Mouse (Mus musculus) kidney, adult 2 months (tissue): ENCODE results near the gene Gm37240. TPM values are rescaled to one million over a fixed set of nuclear protein-coding genes. Genes with fewer than 3 reads are reported as not detected.

Source experiments
- DNase-seq: peaks from one replicate; pipeline ENCODE4 v3.0.0; 2021
- H3K27ac ChIP-seq: fragments of 200-500 bp; 2 replicates; pipeline ENCODE4 v1.5.1; 2012; ENCODE audit warnings: low read depth, low read length, control low read depth, inconsistent platforms; ENCODE audit not compliant: insufficient read depth
- H3K27me3 ChIP-seq: fragments of 200-500 bp; replicated peaks from 2 replicates; pipeline ENCODE4 v1.6.1; 2012; ENCODE audit warnings: mild to moderate bottlenecking, moderate library complexity, low read length, inconsistent platforms; ENCODE audit not compliant: control insufficient read depth, insufficient read depth
- H3K36me3 ChIP-seq: fragments of 200-500 bp; 2 replicates; pipeline ENCODE4 v1.6.1; 2012; ENCODE audit warnings: mild to moderate bottlenecking, moderate library complexity, low read length, inconsistent platforms; ENCODE audit not compliant: control insufficient read depth, insufficient read depth
- H3K4me1 ChIP-seq: fragments of 200-500 bp; 2 replicates; pipeline ENCODE4 v1.6.1; 2011; ENCODE audit warnings: low read length; ENCODE audit not compliant: control insufficient read depth, insufficient read depth
- H3K4me3 ChIP-seq: fragments of 200-500 bp; 2 replicates; pipeline ENCODE4 v1.5.1; 2011; ENCODE audit warnings: mild to moderate bottlenecking, low read depth, low read length, control low read depth; ENCODE audit not compliant: insufficient read depth
- CTCF ChIP-seq: fragments of 200-500 bp; conservative IDR thresholded peaks from 2 replicates; pipeline ENCODE4 v1.5.1; 2011; ENCODE audit warnings: low read depth, mild to moderate bottlenecking, control low read depth, low read length, moderate library complexity, mixed read lengths; ENCODE audit not compliant: insufficient read depth, insufficient read length
- POLR2A ChIP-seq: fragments of 200-500 bp; IDR thresholded peaks from one replicate; pipeline ENCODE4 v1.6.1; 2011; ENCODE audit warnings: low read depth, low read length, control low read depth
- WGBS: fragments of 180-500 bp; shearing (Covaris S2); methylation state at CpG from one replicate; pipeline ENCODE4 v1.1.7; 2018; 5-methylcytosine and 5-hydroxymethylcytosine counted together
- polyA plus RNA-seq: library from polyadenylated mRNA; depleted of rRNA; stranded (reverse); fragments of >200 nt; gene quantifications from 2 replicates; pipeline ENCODE4 v1.2.3, GENCODE M21; 2012

The Gm37240 gene
- polyA plus RNA-seq, 1 experiment, result 5.5 TPM

DNA sequence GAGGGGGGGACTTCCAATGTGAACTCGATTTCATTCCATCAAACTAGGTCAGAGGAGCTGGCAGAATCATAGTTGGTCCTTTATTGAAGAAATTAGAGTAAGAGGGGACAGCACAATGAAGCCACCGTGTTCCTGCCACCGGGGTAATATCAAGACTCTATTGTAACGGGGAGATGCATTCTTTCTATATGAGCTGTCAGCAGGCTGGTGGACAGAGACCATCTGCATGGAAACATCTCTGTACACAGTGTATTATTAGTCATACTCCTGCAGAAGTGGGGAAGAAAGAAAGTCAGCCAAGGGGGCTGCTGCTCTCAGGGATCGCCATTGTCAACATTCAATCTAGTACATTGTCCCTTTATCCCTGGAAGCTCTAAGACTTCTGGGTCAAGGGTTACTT lies 665.3 kb downstream of the Gm37240 start:
- no peak overlapping the region for H3K4me3 ChIP-seq
- H3K27ac ChIP-seq, result no peak overlapping the region
- no peak for DNase-seq
- no peaks in the 10 kb centered on the region for H3K36me3 ChIP-seq
- no peaks in the 10 kb centered on the region for H3K4me1 ChIP-seq
- no peaks in the 10 kb centered on the region for H3K27me3 ChIP-seq
- TF ChIP-seq CTCF, result no peak
- TF ChIP-seq POLR2A, result no peak
- WGBS, result 71% methylated on average over 5 of the region's 5 CpGs

DNA sequence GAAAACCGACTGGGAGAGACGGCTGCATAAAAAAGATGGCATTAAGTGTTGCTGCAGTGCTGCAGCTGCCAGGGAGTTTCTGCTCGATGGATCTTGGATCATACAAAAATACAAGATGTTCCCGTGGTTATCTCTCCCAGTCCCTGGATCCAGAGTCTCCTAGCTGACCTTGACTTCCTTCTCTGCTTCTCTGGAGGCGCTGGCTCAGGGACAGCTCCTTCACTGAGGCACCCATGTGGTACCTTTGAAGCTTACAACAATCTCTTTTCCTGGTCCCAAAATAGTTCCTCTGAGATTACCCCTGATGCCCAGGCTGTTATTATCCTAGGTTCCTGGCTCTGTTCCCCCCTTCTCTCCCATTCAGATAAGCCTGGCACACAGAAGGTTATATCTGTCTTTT lies 672.4 kb downstream of the Gm37240 start:
- Histone ChIP-seq H3K4me3 (no peak overlapping the region), H3K4me1 (no peaks in the 10 kb centered on the region), H3K36me3 (no peaks in the 10 kb centered on the region), H3K27me3 (no peaks in the 10 kb centered on the region), H3K27ac (no peak overlapping the region)
- TF ChIP-seq POLR2A (no peak), CTCF (no peak)
- WGBS, result 77% methylated on average over 5 of the region's 5 CpGs
- no peak for DNase-seq

- 58% methylated on average over 9 of the region's 9 CpGs for WGBS
- Histone ChIP-seq H3K36me3 (no peaks in the 10 kb centered on the region), H3K27ac (no peak overlapping the region), H3K4me3 (no peak overlapping the region), H3K4me1 (no peaks in the 10 kb centered on the region), H3K27me3 (no peaks in the 10 kb centered on the region)
- TF ChIP-seq CTCF (no peak), POLR2A (no peak)
- no peak for DNase-seq
Observed at GRCm38 (mm10) chr3:85212751-85213350, 674.5 kb downstream of the Gm37240 start.

DNA sequence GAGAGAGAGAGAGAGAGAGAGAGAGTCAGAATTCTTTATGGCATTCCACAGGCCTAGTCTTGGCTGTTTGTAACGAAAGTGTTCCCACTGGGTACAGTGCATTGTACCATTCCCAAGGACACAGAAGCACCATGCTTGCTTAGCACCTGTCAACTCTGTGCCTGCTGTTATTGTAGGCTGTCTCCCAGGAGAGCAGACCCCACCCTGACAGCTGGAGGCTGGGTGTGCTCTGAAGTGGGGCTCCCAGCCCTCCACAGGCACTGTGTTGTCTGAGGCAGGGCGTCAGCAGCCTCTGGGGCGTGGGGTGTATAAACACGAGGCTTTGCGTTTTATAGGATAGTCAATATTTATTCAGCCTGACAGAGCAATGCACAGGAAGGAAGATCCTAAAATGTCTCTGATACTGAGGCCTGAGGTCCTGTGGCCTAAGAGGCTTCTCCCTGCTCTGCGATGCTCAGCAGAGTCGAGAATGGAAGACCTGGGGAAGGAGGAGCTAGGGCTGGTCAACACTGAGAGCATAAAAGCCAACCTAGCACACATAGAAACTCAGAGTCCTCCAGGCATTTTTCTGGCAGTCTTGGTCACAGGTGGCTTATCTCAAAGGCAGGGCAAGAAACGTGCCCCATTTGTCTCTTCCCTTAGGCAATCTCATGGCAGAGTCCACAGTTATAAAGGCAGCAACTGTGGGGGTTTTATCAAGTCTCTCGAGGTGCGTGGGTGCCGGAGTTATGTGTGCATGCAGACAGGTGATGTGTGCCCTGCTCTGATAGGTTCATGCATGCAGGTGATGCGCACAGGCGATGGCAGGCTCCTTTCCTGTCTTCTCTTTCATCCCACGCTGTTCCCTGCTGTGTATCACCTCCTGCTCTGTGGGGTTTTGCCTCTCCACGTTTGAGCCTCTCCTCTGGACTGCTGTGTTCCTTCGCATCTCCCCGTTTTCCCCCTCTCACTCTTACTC lies 677.2 kb downstream of the Gm37240 start:
- TF ChIP-seq POLR2A (no peak), CTCF (no peak)
- no peak overlapping the region for H3K27ac ChIP-seq
- WGBS, result 67% methylated on average over 17 of the region's 17 CpGs
- no peaks in the 10 kb centered on the region for H3K27me3 ChIP-seq
- no peaks in the 10 kb centered on the region for H3K4me1 ChIP-seq
- DNase-seq, result no peak
- no peak overlapping the region for H3K4me3 ChIP-seq
- no peaks in the 10 kb centered on the region for H3K36me3 ChIP-seq

- Histone ChIP-seq H3K4me1 (no peaks in the 10 kb centered on the region), H3K4me3 (no peak overlapping the region), H3K36me3 (no peaks in the 10 kb centered on the region), H3K27ac (no peak overlapping the region), H3K27me3 (no peaks in the 10 kb centered on the region)
- WGBS, result 79% methylated on average over 7 of the region's 7 CpGs
- no peak for DNase-seq
- no peak for TF ChIP-seq POLR2A
- TF ChIP-seq CTCF, result no peak
Observed at GRCm38 (mm10) chr3:85206475-85206874, 680.8 kb downstream of the Gm37240 start.

GRCm38 (mm10) chr3:85205911-85206310 lies 681.4 kb downstream of the Gm37240 start:
- H3K27me3 ChIP-seq, result no peaks in the 10 kb centered on the region
- WGBS, result 88% methylated on average over 4 of the region's 4 CpGs
- H3K4me1 ChIP-seq, result no peaks in the 10 kb centered on the region
- no peak overlapping the region for H3K27ac ChIP-seq
- TF ChIP-seq CTCF, result no peak
- no peak for TF ChIP-seq POLR2A
- no peak for DNase-seq
- H3K36me3 ChIP-seq, result no peaks in the 10 kb centered on the region
- H3K4me3 ChIP-seq, result no peak overlapping the region

- DNase-seq, result no peak
- no peak for TF ChIP-seq CTCF
- no peak for TF ChIP-seq POLR2A
- WGBS, result 39% methylated on average over 9 of the region's 9 CpGs
- H3K4me1 ChIP-seq, result no peaks in the 10 kb centered on the region
- no peaks in the 10 kb centered on the region for H3K27me3 ChIP-seq
- no peaks in the 10 kb centered on the region for H3K36me3 ChIP-seq
- no peak overlapping the region for H3K4me3 ChIP-seq
- no peak overlapping the region for H3K27ac ChIP-seq
Observed at GRCm38 (mm10) chr3:85203659-85204058, 683.7 kb downstream of the Gm37240 start.
